Mouse (Mus musculus) left cerebral cortex, postnatal 4 days (tissue): ENCODE measurements around the gene P4ha1. TPM values are rescaled to one million over a fixed set of nuclear protein-coding genes. Genes with fewer than 3 reads are reported as not detected.
"Not testable (repeated sequence)": the region's sequence is repeated elsewhere in the genome, so short reads cannot be mapped to it uniquely, and the experiment has no call there.

ENCODE experiments used
- DNase-seq: peaks from one replicate; pipeline ENCODE4 v3.0.0-alpha.2; 2022
- intact Hi-C: fragments of 180-260 bp; cut with DNase I; formaldehyde crosslinking; loops from one replicate; pipeline ENCODE4 v1.15.1; 2025
- total RNA-seq, 2 experiments: library from RNA; stranded (reverse); gene quantifications; 2 replicates each; pipeline ENCODE4 v1.2.3; 2021

P4ha1 gene
- total RNA-seq, 2 experiments from 2014 or later: 21.1 to 21.8 TPM

- intact Hi-C loops: no loop called here
- no peak for DNase-seq
These were observed 42.9 kb downstream of the P4ha1 start for GRCm38 (mm10) chr10:59365804-59366589.

- no peak for DNase-seq
- intact Hi-C loops: no loop called here
These were observed 43.6 kb downstream of the P4ha1 start for GRCm38 (mm10) chr10:59366746-59367145.

- DNase-seq: no peak
- intact Hi-C loops: no loop called here
These were observed 44.1 kb downstream of the P4ha1 start for GRCm38 (mm10) chr10:59367206-59367605.

GRCm38 (mm10) chr10:59368729-59369128 is 45.6 kb downstream of the P4ha1 start:
- intact Hi-C loops: no loop called here
- DNase-seq: no peak

GRCm38 (mm10) chr10:59369426-59369825 is 46.3 kb downstream of the P4ha1 start:
- intact Hi-C loops: no loop called here
- no peak for DNase-seq

GRCm38 (mm10) chr10:59377906-59378305 is 54.8 kb downstream of the P4ha1 start:
- intact Hi-C loops: no loop called here
- DNase-seq: no peak

- intact Hi-C loops: no loop called here
- no peak for DNase-seq
These were observed 55.6 kb downstream of the P4ha1 start for GRCm38 (mm10) chr10:59378728-59379127.

GRCm38 (mm10) chr10:59379927-59380326 is 56.8 kb downstream of the P4ha1 start:
- intact Hi-C loops: no loop called here
- no peak for DNase-seq

GRCm38 (mm10) chr10:59380411-59380821 is 57.3 kb downstream of the P4ha1 start:
- DNase-seq: no peak
- intact Hi-C loops: no loop called here

- DNase-seq, intact Hi-C loops: not testable (repeated sequence)
These were observed 58.5 kb downstream of the P4ha1 start for GRCm38 (mm10) chr10:59381563-59381962.

- intact Hi-C loops: no loop called here
- DNase-seq: peak; percentile 31
These were observed 63.9 kb downstream of the P4ha1 start for GRCm38 (mm10) chr10:59386951-59387350.

GRCm38 (mm10) chr10:59389652-59390051 is 66.6 kb downstream of the P4ha1 start:
- no peak for DNase-seq

GRCm38 (mm10) chr10:59391907-59392306 is 68.8 kb downstream of the P4ha1 start:
- intact Hi-C loops: no loop called here
- no peak for DNase-seq

More at GRCm38 (mm10) chr10:59389652-59390051, 66.6 kb downstream of the P4ha1 start:
- intact Hi-C loops: no loop called here

GRCm38 (mm10) chr10:59395461-59395860 is 72.4 kb downstream of the P4ha1 start, which contains the start of gene Gm10273:
Gm10273 (plus strand) TSS chr10:59395632.
- DNase-seq, intact Hi-C loops: not testable (repeated sequence)

- intact Hi-C loops: no loop called here
These were observed 80.0 kb downstream of the P4ha1 start, which contains the start of gene Pla2g12b for GRCm38 (mm10) chr10:59402899-59403792. Pla2g12b (plus strand) TSS chr10:59403660.

GRCm38 (mm10) chr10:59403793-59404149 is 80.7 kb downstream of the P4ha1 start:
- intact Hi-C loops: no loop called here
- no peak for DNase-seq

More at GRCm38 (mm10) chr10:59402899-59403792, 80.0 kb downstream of the P4ha1 start, which contains the start of gene Pla2g12b:
- no peak for DNase-seq

GRCm38 (mm10) chr10:59408499-59408898 is 85.4 kb downstream of the P4ha1 start:
- no peak for DNase-seq
- intact Hi-C loops: no loop called here

GRCm38 (mm10) chr10:59410264-59410663 is 87.2 kb downstream of the P4ha1 start:
- intact Hi-C loops: no loop called here
- DNase-seq: no peak

GRCm38 (mm10) chr10:59413711-59414110 is 90.6 kb downstream of the P4ha1 start:
- intact Hi-C loops: no loop called here

GRCm38 (mm10) chr10:59416623-59417022 is 93.5 kb downstream of the P4ha1 start:
- intact Hi-C loops: no loop called here
- no peak for DNase-seq

More at GRCm38 (mm10) chr10:59413711-59414110, 90.6 kb downstream of the P4ha1 start:
- DNase-seq: no peak

GRCm38 (mm10) chr10:59419516-59419915 is 96.4 kb downstream of the P4ha1 start:
- intact Hi-C loops: no loop called here
- no peak for DNase-seq
